Mouse (Mus musculus) liver, postnatal 0 days (tissue): ENCODE data around the gene Bglap3. TPM values are rescaled to one million over a fixed set of nuclear protein-coding genes. Genes with fewer than 3 reads are reported as not detected.
"Not testable (repeated sequence)": the region's sequence is repeated elsewhere in the genome, so short reads cannot be mapped to it uniquely, and the experiment has no call there.

Experiments used
- ATAC-seq: fragments of 200-750 bp; cut with Nextera tagmentation; 2 replicates; pipeline ENCODE4 v1.8.0; 2017; ENCODE audit warnings: mild to moderate bottlenecking, moderate library complexity
- DNase-seq: peaks from one replicate; pipeline ENCODE4 v3.0.0-alpha.2; 2016
- H3K27ac ChIP-seq: fragments of 300-500 bp; sonication (generic); 2 replicates; pipeline ENCODE4 v1.5.1; 2014; ENCODE audit warnings: antibody characterized with exemption, moderate library complexity, mild to moderate bottlenecking, low read depth
- H3K27me3 ChIP-seq: fragments of 300-500 bp; sonication (generic); 2 replicates; pipeline ENCODE4 v1.6.1; 2014; ENCODE audit warnings: low read length, control low read depth, mixed read lengths; ENCODE audit not compliant: insufficient read depth
- H3K36me3 ChIP-seq: fragments of 300-500 bp; sonication (generic); replicated peaks from 2 replicates; pipeline ENCODE4 v1.6.1; 2014; ENCODE audit warnings: mild to moderate bottlenecking, control low read depth, low read length, moderate library complexity, mixed read lengths; ENCODE audit not compliant: insufficient read depth
- H3K4me1 ChIP-seq: fragments of 300-500 bp; sonication (generic); 2 replicates; pipeline ENCODE4 v1.6.1; 2014; ENCODE audit warnings: antibody characterized with exemption, mild to moderate bottlenecking, control low read depth; ENCODE audit not compliant: insufficient read depth
- H3K4me2 ChIP-seq: fragments of 300-500 bp; sonication (generic); 2 replicates; pipeline ENCODE4 v1.6.1; 2014; ENCODE audit warnings: low read depth, mild to moderate bottlenecking, low read length, moderate library complexity, mixed read lengths
- H3K4me3 ChIP-seq: fragments of 300-500 bp; sonication (generic); 2 replicates; pipeline ENCODE4 v1.5.1; 2014; ENCODE audit warnings: low read depth, low read length
- H3K9ac ChIP-seq: fragments of 300-500 bp; sonication (generic); replicated peaks from 2 replicates; pipeline ENCODE4 v1.6.1; 2014; ENCODE audit warnings: mild to moderate bottlenecking, moderate library complexity
- H3K9me3 ChIP-seq: fragments of 300-500 bp; sonication (generic); 2 replicates; pipeline ENCODE4 v1.6.1; 2016; ENCODE audit warnings: mild to moderate bottlenecking, control low read depth, low read length, mixed read lengths
- CTCF ChIP-seq: sonication (generic); IDR thresholded peaks from 2 replicates; pipeline ENCODE4 v1.5.1; 2016; ENCODE audit warnings: antibody characterized with exemption, low read depth
- EP300 ChIP-seq: IDR thresholded peaks from 2 replicates; pipeline ENCODE4 v1.6.1; 2016; ENCODE audit warnings: antibody characterized with exemption, low read depth, mild to moderate bottlenecking
- WGBS: fragments of 180-500 bp; shearing (Covaris S2); extraction: QIAGEN DNeasy Blood & Tissue Kit; methylation state at CpG from one replicate; pipeline ENCODE4 v1.1.7; 2014; ENCODE audit not compliant: insufficient replicate concordance; 5-methylcytosine and 5-hydroxymethylcytosine counted together
- polyA plus RNA-seq: library from polyadenylated mRNA; unstranded; fragments of >200 nt; fragmentation: Nextera tagmentation; extraction: Ambion mirVana; gene quantifications from 2 replicates; pipeline ENCODE4 v1.2.1, GENCODE M21; 2015

Gene Bglap3
- polyA plus RNA-seq, 1 experiment from 2014 or later, result 0.62 TPM

- H3K4me1 ChIP-seq, H3K4me3 ChIP-seq, H3K9ac ChIP-seq, H3K4me2 ChIP-seq, H3K36me3 ChIP-seq, ATAC-seq, H3K27me3 ChIP-seq, H3K27ac ChIP-seq, DNase-seq, H3K9me3 ChIP-seq: not testable (repeated sequence)
- 49% methylated on average over 5 of the region's 7 CpGs for WGBS
These were observed 4.1 kb upstream of the Bglap3 start for GRCm38 (mm10) chr3:88376644-88377043.

GRCm38 (mm10) chr3:88375750-88376626 lies 3.4 kb upstream of the Bglap3 start:
- ATAC-seq (peak; percentile 85), DNase-seq (peak; percentile 58)
- not testable (repeated sequence) for H3K4me3 ChIP-seq, H3K4me1 ChIP-seq, H3K27ac ChIP-seq, H3K9me3 ChIP-seq, H3K4me2 ChIP-seq, H3K27me3 ChIP-seq, H3K9ac ChIP-seq, H3K36me3 ChIP-seq
- WGBS, result 9% methylated on average over 17 of the region's 19 CpGs

GRCm38 (mm10) chr3:88368511-88368910 lies 4.0 kb downstream of the Bglap3 start:
- H3K27me3 ChIP-seq, result peaks cover 14% of the 10 kb centered on the region
- 88% methylated on average over 7 of the region's 7 CpGs for WGBS
- not testable (repeated sequence) for H3K4me2 ChIP-seq, H3K27ac ChIP-seq, ATAC-seq, H3K4me3 ChIP-seq, H3K36me3 ChIP-seq, H3K9ac ChIP-seq, DNase-seq, H3K9me3 ChIP-seq
- H3K4me1 ChIP-seq, result peaks cover 16% of the 10 kb centered on the region

GRCm38 (mm10) chr3:88367517-88367916 lies 5.0 kb downstream of the Bglap3 start:
- not testable (repeated sequence) for H3K4me2 ChIP-seq, H3K36me3 ChIP-seq, H3K9ac ChIP-seq, H3K4me3 ChIP-seq, H3K27ac ChIP-seq, H3K9me3 ChIP-seq, DNase-seq, ATAC-seq
- H3K27me3 ChIP-seq, result peaks cover 14% of the 10 kb centered on the region
- 60% methylated on average over 3 of the region's 7 CpGs for WGBS
- peaks cover 22% of the 10 kb centered on the region for H3K4me1 ChIP-seq

- not testable (repeated sequence) for H3K27ac ChIP-seq, H3K9ac ChIP-seq, H3K9me3 ChIP-seq, H3K36me3 ChIP-seq
- Histone ChIP-seq H3K4me2 (peak overlapping the region; percentile 42; the same call in 1 of the 2 replicates), H3K4me1 (peaks cover 22% of the 10 kb centered on the region), H3K27me3 (peaks cover 14% of the 10 kb centered on the region), H3K4me3 (0 out of 2 replicates have a peak overlapping the region, but pooled peaks have one; percentile 10)
- ATAC-seq, result peak; percentile 43
- WGBS, result 9% methylated on average over 20 of the region's 22 CpGs
- DNase-seq, result peak; percentile 45
These were observed 5.6 kb downstream of the Bglap3 start for GRCm38 (mm10) chr3:88366830-88367428.

DNA sequence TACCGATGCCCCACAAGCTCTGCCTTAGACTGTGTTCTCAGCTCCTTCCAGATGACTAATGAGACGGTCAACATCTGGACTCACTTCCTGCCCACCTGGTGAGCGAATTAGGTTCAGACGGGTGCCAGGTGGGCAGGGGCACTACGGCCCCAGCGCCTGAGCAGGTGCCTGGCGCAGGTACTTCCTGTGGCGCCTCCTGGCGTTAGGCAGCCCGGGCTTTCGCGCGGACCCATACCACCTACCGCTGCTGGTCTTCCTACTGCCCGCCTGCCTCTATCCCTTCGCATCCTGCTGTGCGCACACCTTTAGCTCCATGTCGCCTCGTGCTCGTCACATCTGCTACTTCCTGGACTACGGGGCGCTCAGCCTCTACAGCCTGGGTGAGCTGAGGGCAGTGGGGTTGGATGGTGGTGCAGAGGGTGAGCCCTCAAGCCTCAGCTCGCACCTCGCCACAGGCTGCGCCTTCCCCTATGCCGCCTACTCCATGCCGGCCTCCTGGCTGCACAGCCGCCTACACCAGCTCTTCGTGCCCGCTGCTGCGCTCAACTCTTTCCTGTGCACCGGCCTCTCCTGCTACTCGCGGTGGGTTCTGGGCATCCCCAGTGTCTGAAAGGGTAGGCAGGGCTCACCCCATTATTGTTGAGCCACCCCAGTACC lies 6.7 kb downstream of the Bglap3 start:
- H3K9me3 ChIP-seq, result no peaks in the 10 kb centered on the region
- no peak for ATAC-seq
- no peak for DNase-seq
- peak overlapping the region; percentile 32 for H3K4me2 ChIP-seq
- H3K27ac ChIP-seq, result no peak overlapping the region
- H3K27me3 ChIP-seq, result peaks cover 14% of the 10 kb centered on the region
- TF ChIP-seq EP300 (no peak), CTCF (no peak)
- H3K4me1 ChIP-seq, result peaks cover 22% of the 10 kb centered on the region
- H3K9ac ChIP-seq, result no peak overlapping the region
- H3K36me3 ChIP-seq, result peaks cover 20% of the 10 kb centered on the region
- no peak overlapping the region for H3K4me3 ChIP-seq
- WGBS, result 42% methylated on average over 34 of the region's 34 CpGs
